Mouse (Mus musculus) B cell, adult 2 months (primary cell): Measurements from ENCODE around the gene Pkp4.
"Not testable (repeated sequence)": the region's sequence is repeated elsewhere in the genome, so short reads cannot be mapped to it uniquely, and the experiment has no call there.

Source experiments
- DNase-seq, 2 experiments: peaks; one replicate each; pipeline ENCODE4 v3.0.0; 2022

The Pkp4 gene

GRCm38 (mm10) chr2:59340878-59341277, 180.2 kb downstream of the Pkp4 start:
- DNase-seq = no peak

- no peak for DNase-seq
Measured at GRCm38 (mm10) chr2:59342591-59343210, 182.1 kb downstream of the Pkp4 start.

- DNase-seq = no peak
Measured at GRCm38 (mm10) chr2:59343834-59344233, 183.2 kb downstream of the Pkp4 start.

GRCm38 (mm10) chr2:59344699-59345098, 184.0 kb downstream of the Pkp4 start:
- no peak for DNase-seq

- DNase-seq = no peak
Measured at GRCm38 (mm10) chr2:59345141-59345839, 184.6 kb downstream of the Pkp4 start.

GRCm38 (mm10) chr2:59346443-59346842, 185.8 kb downstream of the Pkp4 start:
- DNase-seq = no peak

- DNase-seq = no peak
Measured at GRCm38 (mm10) chr2:59348585-59348984, 187.9 kb downstream of the Pkp4 start.

- no peak for DNase-seq
Measured at GRCm38 (mm10) chr2:59350094-59350493, 189.4 kb downstream of the Pkp4 start.

- DNase-seq = no peak
Measured at GRCm38 (mm10) chr2:59351303-59352099, 190.9 kb downstream of the Pkp4 start.

- no peak for DNase-seq
Measured at GRCm38 (mm10) chr2:59353821-59354220, 193.2 kb downstream of the Pkp4 start.

GRCm38 (mm10) chr2:59355531-59356289, 195.1 kb downstream of the Pkp4 start:
- DNase-seq = no peak

- DNase-seq = no peak
Measured at GRCm38 (mm10) chr2:59359760-59360342, 199.2 kb downstream of the Pkp4 start.

GRCm38 (mm10) chr2:59361350-59361780, 200.7 kb downstream of the Pkp4 start:
- DNase-seq = no peak

GRCm38 (mm10) chr2:59364156-59364842, 203.6 kb downstream of the Pkp4 start:
- no peak for DNase-seq

GRCm38 (mm10) chr2:59367191-59367590, 206.5 kb downstream of the Pkp4 start:
- no peak for DNase-seq

- no peak for DNase-seq
Measured at GRCm38 (mm10) chr2:59373113-59373512, 212.5 kb downstream of the Pkp4 start.

- no peak for DNase-seq
Measured at GRCm38 (mm10) chr2:59378096-59378495, 217.4 kb downstream of the Pkp4 start.

- DNase-seq = not testable (repeated sequence)
Measured at GRCm38 (mm10) chr2:59378861-59379260, 218.2 kb downstream of the Pkp4 start.

GRCm38 (mm10) chr2:59383231-59383630, 222.6 kb downstream of the Pkp4 start:
- DNase-seq = no peak

- no peak for DNase-seq
Measured at GRCm38 (mm10) chr2:59383852-59384776, 223.5 kb downstream of the Pkp4 start.
